Mouse (Mus musculus): ENCODE measurements at regions not wholly inside any gene's neighbourhood (a gene's known extent, or its start where the extent isn't known, plus 50 kb on each side); places are given as distances from the start of the nearest gene placed in this dataset.
A peak's percentile ranks its signal among the peaks of the same experiment; 100 is the strongest.

DNA sequence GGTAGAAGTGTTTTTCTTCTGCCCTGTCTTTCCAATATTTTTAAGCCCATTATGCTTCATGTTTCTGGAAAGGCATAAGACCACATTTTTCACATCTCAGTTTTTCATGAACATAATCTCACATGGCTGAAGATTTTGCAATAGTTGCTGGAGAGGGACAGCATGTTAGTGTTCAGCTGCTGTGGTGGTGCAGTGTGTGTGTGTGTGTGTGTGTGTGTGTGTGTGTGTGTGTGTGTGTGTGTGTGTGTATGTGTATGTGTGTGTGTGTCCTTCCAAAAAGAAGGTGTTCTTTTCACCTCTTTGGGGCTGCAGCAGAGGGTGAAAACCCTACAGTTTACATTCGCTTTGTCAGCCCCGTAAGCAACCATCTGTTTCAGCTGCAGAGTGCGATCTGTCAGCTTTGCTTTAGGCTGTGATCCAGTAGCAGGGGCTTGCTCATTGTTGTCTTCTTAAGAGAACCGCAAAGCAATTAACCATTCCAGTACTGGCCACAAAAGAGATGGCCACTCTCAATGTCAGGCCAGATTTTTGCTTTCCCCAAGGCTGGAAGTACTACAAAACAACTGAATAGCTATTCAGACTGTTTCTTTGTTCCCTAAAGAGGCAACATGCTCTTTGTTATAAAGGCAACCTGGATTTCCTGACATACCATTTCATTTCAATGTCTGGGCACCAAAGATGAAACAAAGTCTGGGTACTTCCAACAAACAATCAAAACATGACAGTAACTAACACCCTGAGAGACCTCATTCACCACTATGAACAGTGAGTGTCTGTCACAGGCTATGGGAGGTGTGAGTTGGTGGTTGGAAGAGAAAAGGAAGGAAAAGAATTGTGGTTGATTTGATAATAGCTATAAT lies 520.2 kb upstream of the Cited2 start:
- no peak for DNase-seq (ENCODE audit: low spot score in 2 of 2)

DNA sequence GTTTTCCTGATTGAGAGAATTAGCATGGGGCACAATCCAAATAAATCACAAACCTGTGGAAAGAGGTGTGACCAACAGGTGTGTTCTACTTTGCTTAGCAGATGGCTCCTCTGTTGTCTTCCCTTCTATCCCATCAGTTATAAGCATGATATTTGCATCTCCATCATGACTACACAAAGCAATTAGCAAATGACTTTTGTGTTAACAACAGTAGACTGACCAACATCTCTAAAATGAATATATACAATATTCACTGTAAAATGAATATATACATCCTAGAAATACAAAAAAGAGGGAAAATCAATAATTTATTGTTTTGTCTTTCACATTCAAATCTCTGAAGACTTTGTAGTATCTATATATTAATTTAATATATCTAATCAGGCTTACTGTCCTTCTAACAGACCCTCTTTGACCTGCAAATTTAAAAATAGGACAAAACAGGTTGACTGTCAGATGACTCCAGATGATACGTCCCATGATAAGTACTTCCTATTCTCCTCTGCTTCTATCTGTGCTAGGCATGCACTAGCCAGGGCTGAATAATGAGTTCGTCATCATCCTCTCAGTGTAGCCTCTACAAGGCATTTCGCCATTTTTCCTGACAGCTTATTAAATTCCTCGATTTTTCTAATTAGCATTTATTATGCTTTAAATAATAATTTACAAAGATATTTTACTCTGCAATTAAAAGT lies 519.5 kb upstream of the Cited2 start:
- no peak for DNase-seq (ENCODE audit: low spot score in 2 of 2)

- no peak for DNase-seq (ENCODE audit: low spot score in 2 of 2)
Measured at GRCm38 (mm10) chr10:17204153-17204552, 518.9 kb upstream of the Cited2 start.

DNA sequence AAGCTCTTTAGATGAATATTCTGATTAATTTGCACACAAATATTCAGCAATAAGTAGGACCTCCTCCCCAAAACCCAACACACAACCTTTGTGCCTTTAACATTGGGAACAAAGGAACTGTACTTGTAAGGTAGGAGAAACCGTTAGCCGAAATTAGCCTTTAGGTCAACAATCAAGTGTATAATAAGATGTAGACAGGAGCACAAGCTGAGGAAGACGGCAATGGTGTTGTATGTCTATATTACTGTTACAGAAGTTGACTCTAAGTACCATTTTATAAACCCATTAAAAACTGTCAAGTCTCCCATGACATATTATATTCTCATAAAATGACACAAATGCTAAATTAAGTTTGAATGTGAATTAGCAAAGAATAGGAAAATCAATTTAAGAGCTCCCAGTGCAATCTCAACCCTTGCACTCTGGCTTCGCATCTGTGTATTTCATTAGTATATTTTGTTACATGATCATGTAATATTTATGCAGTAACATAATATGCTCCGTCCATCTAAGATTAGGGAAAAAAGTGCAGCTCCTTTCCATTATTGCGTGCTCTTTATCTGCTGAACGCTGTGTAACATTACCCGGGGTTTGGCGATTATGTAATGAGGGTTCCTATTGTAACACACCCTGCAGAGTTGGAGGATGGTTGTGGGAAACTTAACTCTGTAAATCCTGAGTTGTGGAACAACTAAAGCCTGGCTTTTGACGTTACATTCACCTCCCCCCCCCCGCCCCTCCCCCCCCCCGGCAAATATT lies 510.3 kb upstream of the Cited2 start:
- no peak for DNase-seq (ENCODE audit: low spot score in 2 of 2)

GRCm38 (mm10) chr10:17213310-17214064 lies 509.5 kb upstream of the Cited2 start:
- no peak for DNase-seq (ENCODE audit: low spot score in 2 of 2)

GRCm38 (mm10) chr10:17214065-17214440 lies 509.0 kb upstream of the Cited2 start:
- DNase-seq (ENCODE audit: low spot score in 2 of 2) = no peak

- no peak for DNase-seq (ENCODE audit: low spot score in 2 of 2)
Measured at GRCm38 (mm10) chr10:17215029-17215428, 508.0 kb upstream of the Cited2 start.

DNA sequence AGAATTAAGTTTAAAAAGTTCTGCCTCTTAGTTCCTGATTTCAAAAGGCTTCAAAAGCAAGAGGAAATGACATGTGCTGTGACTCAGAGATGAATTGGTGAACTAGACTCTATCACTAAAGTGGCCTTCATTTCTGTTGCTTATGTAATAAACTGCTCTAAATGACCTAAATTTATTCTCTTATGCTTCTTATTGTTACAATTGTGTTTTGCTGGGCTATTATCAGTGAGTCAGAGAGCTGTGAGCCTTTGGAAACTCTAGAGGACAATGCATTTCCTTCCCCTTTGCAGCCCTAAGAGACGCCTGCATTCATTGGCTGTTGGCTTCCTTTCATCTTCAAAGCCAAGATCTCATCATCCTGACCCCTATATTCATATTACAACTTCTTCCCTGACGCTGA lies 501.5 kb upstream of the Cited2 start:
- no peak for DNase-seq (ENCODE audit: low spot score in 2 of 2)

DNA sequence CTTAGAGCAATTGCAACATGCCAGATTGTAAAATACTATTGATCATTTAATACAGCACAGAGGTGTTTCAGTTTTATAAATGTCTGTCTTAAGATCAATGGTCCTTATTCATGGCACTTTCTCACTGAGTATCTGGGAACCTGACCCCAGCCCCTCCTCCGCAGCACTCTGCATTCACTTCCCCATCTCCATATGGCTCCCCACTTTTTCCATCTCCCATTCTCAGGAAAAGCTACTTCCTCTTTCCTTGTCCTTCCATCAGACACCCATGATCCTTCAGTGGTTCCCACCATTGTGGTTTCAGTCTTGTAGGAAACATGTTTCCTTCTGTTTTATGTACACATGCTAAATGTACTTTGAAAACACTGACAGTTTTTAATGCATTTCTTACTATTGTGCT lies 497.3 kb upstream of the Cited2 start:
- no peak for DNase-seq (ENCODE audit: low spot score in 2 of 2)

- DNase-seq (ENCODE audit: low spot score in 2 of 2) = no peak
Measured at GRCm38 (mm10) chr10:17230040-17230818, 492.8 kb upstream of the Cited2 start.

- no peak for DNase-seq (ENCODE audit: low spot score in 2 of 2)
Measured at GRCm38 (mm10) chr10:17235955-17236650, 486.9 kb upstream of the Cited2 start.

DNA sequence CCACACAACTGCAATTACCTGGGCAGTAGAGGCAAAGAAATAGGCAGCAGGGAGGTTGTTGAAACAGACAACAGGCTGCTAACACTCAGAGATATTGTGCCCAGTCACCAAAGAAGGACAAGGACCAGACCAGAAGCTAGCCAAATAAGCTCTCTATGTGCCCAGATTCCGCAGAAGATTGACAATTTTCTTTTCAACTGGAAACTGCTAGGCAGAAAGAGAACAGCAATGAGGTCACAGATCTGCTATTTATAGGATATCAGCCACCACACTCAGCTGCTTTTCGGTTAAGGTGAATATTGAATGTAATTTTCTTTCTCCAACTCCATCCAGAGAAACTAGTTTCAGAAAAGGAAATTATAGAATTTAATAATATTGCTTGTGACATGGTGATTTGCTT lies 486.3 kb upstream of the Cited2 start:
- no peak for DNase-seq (ENCODE audit: low spot score in 2 of 2)

- DNase-seq (ENCODE audit: low spot score in 2 of 2) = no peak
Measured at GRCm38 (mm10) chr10:17237463-17237862, 485.6 kb upstream of the Cited2 start.

DNA sequence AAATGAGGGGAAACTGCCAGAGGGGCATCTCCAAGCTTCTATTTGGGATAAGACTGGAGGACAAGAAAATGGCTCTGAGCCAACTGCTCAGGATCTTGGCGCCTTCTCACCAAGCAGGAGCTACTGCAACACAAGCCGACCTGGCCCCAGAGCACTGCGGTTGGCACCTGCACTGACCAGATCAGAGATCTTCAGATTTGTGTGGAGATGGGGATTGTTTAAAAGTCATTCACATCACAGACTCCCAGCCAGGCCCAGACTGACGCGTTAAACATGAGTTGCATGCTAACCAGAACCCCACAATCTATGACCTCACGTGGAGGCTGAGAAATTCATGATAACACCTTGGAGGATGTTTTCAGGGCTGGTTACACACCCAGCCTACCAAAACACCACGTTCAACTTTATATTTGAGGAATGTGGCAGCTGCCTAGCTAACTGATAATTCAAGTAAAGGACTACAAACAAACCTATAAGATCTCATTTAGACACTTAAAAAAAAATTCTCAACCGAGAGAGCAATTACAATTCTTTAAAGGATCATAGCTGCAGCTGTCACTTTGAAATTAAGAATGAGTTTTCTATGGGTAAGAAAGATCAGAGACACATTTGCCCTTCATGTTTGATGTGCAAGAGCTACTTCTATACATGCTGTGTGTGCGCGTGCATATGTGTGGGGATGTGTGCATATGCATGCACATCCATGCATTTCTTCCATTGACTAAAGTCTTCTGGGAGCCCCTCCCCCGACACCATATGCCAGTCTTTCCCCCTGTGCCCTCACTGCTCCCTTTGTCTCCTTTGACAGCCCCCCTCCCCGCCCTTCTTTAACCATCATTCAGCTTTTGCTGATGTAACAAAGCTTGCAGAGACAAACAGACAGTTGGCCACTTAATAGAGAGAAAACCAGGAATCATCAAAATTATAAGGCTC lies 484.8 kb upstream of the Cited2 start:
- DNase-seq (ENCODE audit: low spot score in 2 of 2) = no peak

GRCm38 (mm10) chr10:17248270-17248669 lies 474.7 kb upstream of the Cited2 start:
- no peak for DNase-seq (ENCODE audit: low spot score in 2 of 2)

GRCm38 (mm10) chr10:17253040-17253439 lies 470.0 kb upstream of the Cited2 start:
- DNase-seq (ENCODE audit: low spot score in 2 of 2) = peak in 1 of 2 experiments; percentile 57

DNA sequence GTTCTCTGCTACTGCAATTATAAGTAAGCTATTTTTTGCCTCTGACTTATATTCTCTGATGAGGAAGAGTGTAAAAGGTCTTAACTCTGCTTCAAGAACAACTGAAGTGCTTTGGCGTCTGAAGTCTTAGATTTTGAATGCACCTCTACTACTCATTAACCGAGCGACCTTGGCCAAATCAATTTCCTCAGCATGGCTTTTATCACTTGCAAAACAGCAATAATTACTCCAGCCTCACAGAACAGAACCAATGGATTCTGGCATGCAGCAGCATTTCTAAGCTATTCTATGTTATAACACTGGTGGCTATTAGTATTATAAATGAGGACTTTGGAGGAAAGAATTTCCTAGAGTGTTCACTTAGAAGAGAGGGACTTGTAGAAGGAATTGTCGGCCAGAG lies 462.9 kb upstream of the Cited2 start:
- no peak for DNase-seq (ENCODE audit: low spot score in 2 of 2)

- DNase-seq (ENCODE audit: low spot score in 2 of 2) = no peak
Measured at GRCm38 (mm10) chr10:17260615-17261014, 462.4 kb upstream of the Cited2 start.

GRCm38 (mm10) chr10:17261192-17261824 lies 461.7 kb upstream of the Cited2 start:
- DNase-seq (ENCODE audit: low spot score in 2 of 2) = no peak
